Comparison of ENCODE assay signal across 8 mouse cellular contexts in genomic region chr19:32759357-32760024, GRCm38 (mm10). TPM values are rescaled to one million over a fixed set of nuclear protein-coding genes. Genes with fewer than 3 reads are reported as not detected.
DNase-seq lines count a peak whose midpoint lies in the region; ATAC-seq and TF ChIP-seq lines count a peak whose summit lies in the region.

No protein-coding gene starts in this region.

- H3K27me3 ChIP-seq in embryonic facial prominence, embryonic 11.5 days (ENCODE audit: control insufficient read depth, insufficient read depth, low read length): 0 out of 2 replicates have a peak, but pooled peaks cover 4% of the 10 kb centered on the region
- H3K27me3 ChIP-seq in intestine, embryonic 14.5 days (replicated peaks; ENCODE audit: control insufficient read depth, insufficient read depth, low read length): no peaks in the 10 kb centered on the region
- H3K27me3 ChIP-seq in neural tube, embryonic 11.5 days (ENCODE audit: control insufficient read depth, insufficient read depth, low read length): no peaks in the 10 kb centered on the region

- H3K27ac ChIP-seq in left cerebral cortex, adult 2 months: peak overlapping the region; percentile 97
- H3K27ac ChIP-seq in embryonic facial prominence, embryonic 11.5 days (replicated peaks; ENCODE audit: low read depth, low read length): no peak overlapping the region
- no peak overlapping the region for H3K27ac ChIP-seq in intestine, embryonic 14.5 days (ENCODE audit: low read depth)
- H3K27ac ChIP-seq in neural tube, embryonic 11.5 days (ENCODE audit: low read depth, low read length): no peak overlapping the region

- intact Hi-C loops in left cerebral cortex, adult 2 months (cut with DNase I): loop anchor here (5.0 kb wide), 1 partner anchor 343 kb away; no protein-coding TSS in a partner anchor

- no peaks in the 10 kb centered on the region for H3K36me3 ChIP-seq in embryonic facial prominence, embryonic 11.5 days (replicated peaks; ENCODE audit: control insufficient read depth, insufficient read depth, low read depth, low read length)
- H3K36me3 ChIP-seq in intestine, embryonic 14.5 days (ENCODE audit: control insufficient read depth, insufficient read depth, low read length): peaks cover 9% of the 10 kb centered on the region
- H3K36me3 ChIP-seq in neural tube, embryonic 11.5 days (ENCODE audit: control insufficient read depth, insufficient read depth, low read length): no peaks in the 10 kb centered on the region

- no peak for TF ChIP-seq CTCF in left cerebral cortex, adult 2 months (IDR thresholded peaks at IDR 0.05)

- H3K4me1 ChIP-seq in embryonic facial prominence, embryonic 11.5 days (ENCODE audit: control insufficient read depth, insufficient read depth, low read length): no peaks in the 10 kb centered on the region
- H3K4me1 ChIP-seq in intestine, embryonic 14.5 days (replicated peaks; ENCODE audit: control insufficient read depth, insufficient read depth, low read length): peaks cover 21% of the 10 kb centered on the region
- H3K4me1 ChIP-seq in neural tube, embryonic 11.5 days (ENCODE audit: control insufficient read depth, insufficient read depth, low read length): peaks cover 6% of the 10 kb centered on the region; the same call in 1 of the 2 replicates

- H3K9me3 ChIP-seq in embryonic facial prominence, embryonic 11.5 days (replicated peaks; ENCODE audit: control insufficient read depth, low read length): no peaks in the 10 kb centered on the region
- no peaks in the 10 kb centered on the region for H3K9me3 ChIP-seq in intestine, embryonic 14.5 days (ENCODE audit: control insufficient read depth, low read length)
- no peaks in the 10 kb centered on the region for H3K9me3 ChIP-seq in neural tube, embryonic 11.5 days (ENCODE audit: control insufficient read depth, low read length)

- DNase-seq in left cerebral cortex, adult 2 months (ENCODE audit: extremely low spot score in 1 of 2, low spot score in 2 of 2): no peak
- no peak for DNase-seq in left cerebral cortex, adult 9 months (ENCODE audit: low spot score in 2 of 2)
- DNase-seq in embryonic facial prominence, embryonic 11.5 days (ENCODE audit: low spot score): no peak
- DNase-seq in intestine, embryonic 14.5 days (ENCODE audit: low spot score): no peak
- no peak for DNase-seq in neural tube, embryonic 11.5 days (ENCODE audit: low spot score)
- DNase-seq in spleen, postnatal 14 days (ENCODE audit: low spot score in 2 of 2): no peak
- DNase-seq in T-cell, adult 2 months (ENCODE audit: low spot score): no peak
- no peak for DNase-seq in layer of hippocampus, postnatal 10 days (ENCODE audit: low spot score in 2 of 2)

- peak overlapping the region; percentile 78 for H3K4me2 ChIP-seq in embryonic facial prominence, embryonic 11.5 days (ENCODE audit: low read depth, low read length)
- H3K4me2 ChIP-seq in intestine, embryonic 14.5 days (ENCODE audit: low read length): peak overlapping the region; percentile 88
- H3K4me2 ChIP-seq in neural tube, embryonic 11.5 days (ENCODE audit: low read depth): peak overlapping the region; percentile 96

- ATAC-seq in embryonic facial prominence, embryonic 11.5 days (replicated peaks; ENCODE audit: insufficient number of reproducible peaks, low FRiP score, low TSS enrichment, low read depth): no peak
- ATAC-seq in intestine, embryonic 14.5 days (replicated peaks; ENCODE audit: low FRiP score, low TSS enrichment, low read depth): no peak
- ATAC-seq in neural tube, embryonic 11.5 days (ENCODE audit: insufficient read depth, low FRiP score, low TSS enrichment): no peak

- peak overlapping the region; percentile 47 for H3K9ac ChIP-seq in embryonic facial prominence, embryonic 11.5 days (replicated peaks; ENCODE audit: low read length)
- H3K9ac ChIP-seq in intestine, embryonic 14.5 days (ENCODE audit: low read length): peak overlapping the region; percentile 96
- peak overlapping the region; percentile 26; the same call in 1 of the 2 replicates for H3K9ac ChIP-seq in neural tube, embryonic 11.5 days (ENCODE audit: low read length)

- peak overlapping the region; percentile 92 for H3K4me3 ChIP-seq in left cerebral cortex, adult 2 months
- H3K4me3 ChIP-seq in embryonic facial prominence, embryonic 11.5 days (ENCODE audit: low read depth, low read length): peak overlapping the region; percentile 95
- H3K4me3 ChIP-seq in intestine, embryonic 14.5 days (ENCODE audit: low read depth, low read length): peak overlapping the region; percentile 97
- H3K4me3 ChIP-seq in neural tube, embryonic 11.5 days (ENCODE audit: low read depth, low read length): peak overlapping the region; percentile 97

- WGBS in embryonic facial prominence, embryonic 11.5 days: 2% methylated on average over 8 of the region's 8 CpGs
- 5% methylated on average over 8 of the region's 8 CpGs for WGBS in intestine, embryonic 14.5 days
- WGBS in neural tube, embryonic 11.5 days: 3% methylated on average over 8 of the region's 8 CpGs

RNA-seq across cellular contexts. Expression of gene Pten, which starts 2.2 kb away (rescaled TPM):
- 100 to 1,000 TPM; 141 to 154 TPM for total RNA-seq in left cerebral cortex, adult 2 months (2021)
- 7.4 and 8.4 TPM in 2 replicates for polyA plus RNA-seq in embryonic facial prominence, embryonic 11.5 days (2014; fragmentation: Nextera tagmentation; extraction: Ambion mirVana)
- polyA plus RNA-seq in intestine, embryonic 14.5 days (2014; fragmentation: Nextera tagmentation; extraction: Ambion mirVana): 14.6 and 16.0 TPM in 2 replicates
- polyA plus RNA-seq in neural tube, embryonic 11.5 days (2014; fragmentation: Nextera tagmentation; extraction: Ambion mirVana): 8.2 and 8.3 TPM in 2 replicates
- total RNA-seq in layer of hippocampus, postnatal 10 days (2021): 100 to 1,000 TPM; 129 to 130 TPM

RNA-seq across cellular contexts. Expression of gene Atad1, which starts 19.9 kb away (rescaled TPM):
- total RNA-seq in left cerebral cortex, adult 2 months (2021): 10 to 100 TPM; 91.3 to 96.5 TPM
- 85.9 and 98.4 TPM in 2 replicates for polyA plus RNA-seq in embryonic facial prominence, embryonic 11.5 days (2014; fragmentation: Nextera tagmentation; extraction: Ambion mirVana)
- polyA plus RNA-seq in intestine, embryonic 14.5 days (2014; fragmentation: Nextera tagmentation; extraction: Ambion mirVana): 79.7 and 85.6 TPM in 2 replicates
- polyA plus RNA-seq in neural tube, embryonic 11.5 days (2014; fragmentation: Nextera tagmentation; extraction: Ambion mirVana): 101 and 105 TPM in 2 replicates
- total RNA-seq in layer of hippocampus, postnatal 10 days (2021): 100 to 1,000 TPM; 105 to 121 TPM

Comparison
In these comparisons a context has a peak if more than half of its experiments do, and no peak if none do; other contexts are left out.
1. H3K9ac ChIP-seq: peak in every context shown above with its lines; median percentile 96 in intestine, embryonic 14.5 days; 47 in embryonic facial prominence, embryonic 11.5 days; 26 in neural tube, embryonic 11.5 days.